Mouse (Mus musculus) heart, embryonic 13.5 days (tissue): ENCODE measurements around the gene Rmnd5a. TPM values are rescaled to one million over a fixed set of nuclear protein-coding genes. Genes with fewer than 3 reads are reported as not detected.

Source experiments
- ATAC-seq: fragments of 200-750 bp; cut with Nextera tagmentation; 2 replicates; pipeline ENCODE4 v1.8.0; 2017; ENCODE audit warnings: moderate TSS enrichment; ENCODE audit not compliant: insufficient number of reproducible peaks, low FRiP score, low TSS enrichment; ENCODE audit errors: extremely low read depth
- H3K27ac ChIP-seq: fragments of 300-500 bp; sonication (generic); replicated peaks from 2 replicates; pipeline ENCODE4 v1.5.1; 2015; ENCODE audit warnings: moderate library complexity, mild to moderate bottlenecking, inconsistent platforms
- H3K27me3 ChIP-seq: fragments of 300-500 bp; sonication (generic); replicated peaks from 2 replicates; pipeline ENCODE4 v1.6.1; 2015; ENCODE audit warnings: mild to moderate bottlenecking, inconsistent platforms
- H3K36me3 ChIP-seq: fragments of 300-500 bp; sonication (generic); 2 replicates; pipeline ENCODE4 v1.6.1; 2015; ENCODE audit warnings: mild to moderate bottlenecking, inconsistent platforms
- H3K4me1 ChIP-seq: fragments of 300-500 bp; sonication (generic); 2 replicates; pipeline ENCODE4 v1.6.1; 2015; ENCODE audit warnings: inconsistent platforms
- H3K4me2 ChIP-seq: fragments of 300-500 bp; sonication (generic); 2 replicates; pipeline ENCODE4 v1.6.1; 2015; ENCODE audit warnings: inconsistent platforms, mild to moderate bottlenecking, moderate library complexity
- H3K4me3 ChIP-seq: fragments of 300-500 bp; sonication (generic); 2 replicates; pipeline ENCODE4 v1.5.1; 2015; ENCODE audit warnings: moderate library complexity, mild to moderate bottlenecking, inconsistent platforms
- H3K9ac ChIP-seq: fragments of 300-500 bp; sonication (generic); 2 replicates; pipeline ENCODE4 v1.6.1; 2015; ENCODE audit warnings: inconsistent platforms, mild to moderate bottlenecking, moderate library complexity
- H3K9me3 ChIP-seq: fragments of 300-500 bp; sonication (generic); 2 replicates; pipeline ENCODE4 v1.6.1; 2016; ENCODE audit warnings: inconsistent platforms
- WGBS: fragments of 180-500 bp; shearing (Covaris S2); methylation state at CpG from one replicate; pipeline ENCODE4 v1.1.7; 2015; ENCODE audit warnings: mixed read lengths; 5-methylcytosine and 5-hydroxymethylcytosine counted together
- polyA plus RNA-seq: library from polyadenylated mRNA; unstranded; fragments of >200 nt; fragmentation: Nextera tagmentation; extraction: Ambion mirVana; gene quantifications from 2 replicates; pipeline ENCODE4 v1.2.1, GENCODE M21; 2015

The Rmnd5a gene
- polyA plus RNA-seq, 1 experiment from 2014 or later = 6.4 TPM

DNA sequence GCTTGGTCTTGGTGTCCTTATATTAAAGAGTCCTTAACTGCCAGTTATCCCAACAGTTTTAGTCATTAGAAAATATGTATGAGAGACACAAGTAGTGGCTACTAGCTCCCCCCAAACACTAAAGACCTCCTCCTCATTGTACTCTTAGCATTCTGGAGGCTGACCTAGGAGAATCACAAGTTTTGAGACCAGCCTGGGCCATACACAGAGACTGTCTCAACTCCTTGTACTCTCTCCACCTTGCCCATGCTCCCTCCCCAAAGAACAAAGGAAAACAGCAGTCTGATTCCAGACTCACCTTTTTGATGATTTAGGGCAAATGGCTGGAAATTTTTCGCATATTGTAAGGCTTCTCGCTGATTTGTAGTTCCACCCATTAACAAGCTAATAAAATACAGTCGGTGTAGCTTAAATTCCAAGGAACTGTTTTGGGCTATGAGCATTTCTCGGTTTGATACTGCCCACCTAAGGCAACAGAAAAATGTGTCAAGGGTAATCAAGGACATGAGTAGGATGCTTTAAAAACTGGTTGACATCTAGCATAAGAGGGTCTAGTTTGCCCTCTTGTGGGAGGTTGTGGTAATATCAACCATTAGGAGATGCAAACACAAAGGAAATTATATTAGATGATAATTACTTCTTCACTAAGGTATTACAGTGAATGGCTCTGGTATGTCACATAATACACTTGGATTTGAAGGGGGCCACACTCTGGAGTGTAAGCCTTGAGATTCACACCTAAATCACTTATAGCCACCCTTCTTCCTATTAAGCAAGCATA lies 41.4 kb downstream of the Rmnd5a start:
- Histone ChIP-seq H3K9ac (no peak overlapping the region), H3K4me2 (no peak overlapping the region), H3K36me3 (peaks cover 27% of the 10 kb centered on the region), H3K9me3 (no peaks in the 10 kb centered on the region), H3K27ac (no peak overlapping the region), H3K4me3 (no peak overlapping the region), H3K27me3 (no peaks in the 10 kb centered on the region), H3K4me1 (peaks cover 21% of the 10 kb centered on the region)
- ATAC-seq = no peak
- WGBS = 74% methylated on average over 4 of the region's 4 CpGs

- Histone ChIP-seq H3K9me3 (no peaks in the 10 kb centered on the region), H3K27me3 (no peaks in the 10 kb centered on the region), H3K36me3 (peaks cover 41% of the 10 kb centered on the region), H3K9ac (no peak overlapping the region), H3K4me3 (no peak overlapping the region), H3K4me2 (no peak overlapping the region), H3K4me1 (peaks cover 21% of the 10 kb centered on the region), H3K27ac (no peak overlapping the region)
- WGBS = 90% methylated on average over 6 of the region's 6 CpGs
- ATAC-seq = no peak
These were observed 43.7 kb downstream of the Rmnd5a start for GRCm38 (mm10) chr6:71396761-71397160.

GRCm38 (mm10) chr6:71396016-71396415 lies 44.4 kb downstream of the Rmnd5a start:
- 94% methylated on average over 1 of the region's 1 CpGs for WGBS
- Histone ChIP-seq H3K36me3 (peaks cover 49% of the 10 kb centered on the region), H3K4me1 (peaks cover 21% of the 10 kb centered on the region), H3K9me3 (no peaks in the 10 kb centered on the region), H3K4me2 (no peak overlapping the region), H3K27me3 (no peaks in the 10 kb centered on the region), H3K27ac (no peak overlapping the region), H3K4me3 (no peak overlapping the region), H3K9ac (no peak overlapping the region)
- no peak for ATAC-seq

- Histone ChIP-seq H3K4me3 (no peak overlapping the region), H3K4me1 (peaks cover 14% of the 10 kb centered on the region), H3K27ac (no peak overlapping the region), H3K9ac (no peak overlapping the region), H3K9me3 (no peaks in the 10 kb centered on the region), H3K4me2 (no peak overlapping the region), H3K36me3 (peaks cover 51% of the 10 kb centered on the region), H3K27me3 (no peaks in the 10 kb centered on the region)
- WGBS = 85% methylated on average over 2 of the region's 2 CpGs
- no peak for ATAC-seq
These were observed 49.9 kb downstream of the Rmnd5a start for GRCm38 (mm10) chr6:71390496-71390895.

GRCm38 (mm10) chr6:71381654-71382053 lies 58.8 kb downstream of the Rmnd5a start:
- H3K9ac ChIP-seq = no peak overlapping the region
- ATAC-seq = no peak
- H3K9me3 ChIP-seq = no peaks in the 10 kb centered on the region
- no peaks in the 10 kb centered on the region for H3K36me3 ChIP-seq
- H3K4me1 ChIP-seq = no peaks in the 10 kb centered on the region
- H3K27ac ChIP-seq = no peak overlapping the region
- no peak overlapping the region for H3K4me3 ChIP-seq
- no peak overlapping the region for H3K4me2 ChIP-seq
- no peaks in the 10 kb centered on the region for H3K27me3 ChIP-seq
- WGBS = 86% methylated on average over 5 of the region's 5 CpGs

- no peak for ATAC-seq
- H3K4me2 ChIP-seq = no peak overlapping the region
- H3K36me3 ChIP-seq = no peaks in the 10 kb centered on the region
- no peak overlapping the region for H3K4me3 ChIP-seq
- no peaks in the 10 kb centered on the region for H3K4me1 ChIP-seq
- H3K9ac ChIP-seq = no peak overlapping the region
- H3K9me3 ChIP-seq = no peaks in the 10 kb centered on the region
- no peaks in the 10 kb centered on the region for H3K27me3 ChIP-seq
- H3K27ac ChIP-seq = no peak overlapping the region
- 88% methylated on average over 13 of the region's 13 CpGs for WGBS
These were observed 63.7 kb downstream of the Rmnd5a start for GRCm38 (mm10) chr6:71376711-71377110.

- H3K4me1 ChIP-seq = no peaks in the 10 kb centered on the region
- H3K27ac ChIP-seq = no peak overlapping the region
- no peaks in the 10 kb centered on the region for H3K9me3 ChIP-seq
- ATAC-seq = no peak
- H3K4me2 ChIP-seq = no peak overlapping the region
- no peaks in the 10 kb centered on the region for H3K27me3 ChIP-seq
- H3K4me3 ChIP-seq = no peak overlapping the region
- H3K9ac ChIP-seq = no peak overlapping the region
- WGBS = 70% methylated on average over 2 of the region's 2 CpGs
- no peaks in the 10 kb centered on the region for H3K36me3 ChIP-seq
These were observed 65.5 kb downstream of the Rmnd5a start for GRCm38 (mm10) chr6:71374921-71375320.

DNA sequence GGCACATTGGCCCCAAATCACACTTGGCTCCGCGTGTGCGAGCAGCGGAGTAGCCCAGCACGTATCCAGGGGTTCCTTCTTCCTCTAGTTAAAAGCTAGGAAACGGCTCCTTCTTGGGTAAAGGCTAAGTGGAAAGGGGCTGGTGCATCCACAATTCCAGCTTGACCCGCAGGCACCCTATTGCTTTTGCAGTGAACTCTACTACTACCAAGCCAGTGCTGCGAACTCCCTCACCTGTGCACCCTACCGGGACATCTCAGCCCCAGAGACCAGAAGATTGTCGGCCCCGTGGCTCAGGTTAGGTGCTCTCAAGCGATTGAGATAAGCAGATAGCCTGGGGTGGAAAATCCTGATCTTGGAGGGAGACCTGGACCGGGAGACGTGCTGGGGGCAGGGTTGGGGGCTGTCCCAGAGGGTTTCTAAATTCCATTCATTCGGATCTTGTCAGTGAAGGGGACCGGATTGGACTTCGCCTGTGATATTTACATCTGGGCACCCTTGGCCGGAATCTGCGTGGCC lies 66.1 kb downstream of the Rmnd5a start:
- no peaks in the 10 kb centered on the region for H3K27me3 ChIP-seq
- no peaks in the 10 kb centered on the region for H3K36me3 ChIP-seq
- no peak overlapping the region for H3K9ac ChIP-seq
- H3K27ac ChIP-seq = no peak overlapping the region
- H3K4me2 ChIP-seq = no peak overlapping the region
- 69% methylated on average over 19 of the region's 19 CpGs for WGBS
- no peak for ATAC-seq
- H3K9me3 ChIP-seq = no peaks in the 10 kb centered on the region
- no peak overlapping the region for H3K4me3 ChIP-seq
- no peaks in the 10 kb centered on the region for H3K4me1 ChIP-seq

GRCm38 (mm10) chr6:71373249-71373775 lies 67.1 kb downstream of the Rmnd5a start, which contains the start of gene Cd8a:
Gene Cd8a, plus strand, starts transcription at chr6:71373427.
- Histone ChIP-seq H3K27me3 (no peaks in the 10 kb centered on the region), H3K4me2 (no peak within 1 kb of the TSS), H3K4me3 (no peak within 1 kb of the TSS), H3K36me3 (no peaks in the 10 kb centered on the region), H3K9ac (no peak within 1 kb of the TSS), H3K4me1 (no peaks in the 10 kb centered on the region), H3K9me3 (no peaks in the 10 kb centered on the region), H3K27ac (no peak within 1 kb of the TSS)
- WGBS = 61% methylated on average over 14 of the region's 14 CpGs
- no peak for ATAC-seq

DNA sequence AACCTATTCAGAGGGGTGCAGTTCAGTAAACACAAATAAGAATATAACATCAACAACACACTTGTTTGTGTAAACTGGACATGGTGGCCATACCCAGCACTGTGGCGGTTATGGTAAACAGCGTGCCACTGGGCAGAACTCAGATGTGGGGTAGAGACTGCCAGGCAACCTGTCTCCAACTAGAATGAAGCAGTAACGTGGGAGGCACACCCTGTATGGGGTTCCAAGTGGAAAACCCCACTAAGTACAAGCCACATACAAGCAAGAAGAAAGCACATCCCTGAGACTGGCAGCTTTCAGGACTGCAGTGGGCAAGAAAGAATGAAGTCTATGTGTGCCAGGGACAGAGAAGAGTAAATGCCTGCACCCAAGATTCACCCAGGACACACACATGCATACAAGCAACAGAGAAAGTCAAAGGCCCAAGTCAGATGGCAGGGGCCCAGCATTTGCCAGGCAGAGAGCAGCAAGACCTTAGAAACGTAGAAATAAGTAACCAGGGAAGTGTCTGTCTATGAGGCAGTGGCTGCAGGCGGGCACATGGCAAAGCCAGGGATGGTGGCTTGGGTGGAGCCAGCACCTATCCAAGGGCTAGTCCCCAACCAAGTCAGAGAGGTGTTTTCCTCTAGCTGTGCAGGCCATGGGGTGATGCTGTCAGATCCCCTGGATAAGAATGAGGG lies 68.3 kb downstream of the Rmnd5a start:
- Histone ChIP-seq H3K27me3 (no peaks in the 10 kb centered on the region), H3K4me2 (no peak overlapping the region), H3K36me3 (no peaks in the 10 kb centered on the region), H3K27ac (no peak overlapping the region), H3K9me3 (no peaks in the 10 kb centered on the region), H3K4me3 (no peak overlapping the region), H3K9ac (no peak overlapping the region), H3K4me1 (no peaks in the 10 kb centered on the region)
- WGBS = 81% methylated on average over 5 of the region's 5 CpGs
- no peak for ATAC-seq

- WGBS = 76% methylated on average over 5 of the region's 5 CpGs
- Histone ChIP-seq H3K36me3 (no peaks in the 10 kb centered on the region), H3K4me3 (no peak overlapping the region), H3K4me1 (no peaks in the 10 kb centered on the region), H3K27me3 (no peaks in the 10 kb centered on the region), H3K4me2 (no peak overlapping the region), H3K9ac (no peak overlapping the region), H3K9me3 (no peaks in the 10 kb centered on the region), H3K27ac (no peak overlapping the region)
- no peak for ATAC-seq
These were observed 69.3 kb downstream of the Rmnd5a start for GRCm38 (mm10) chr6:71371085-71371605.
